Mouse (Mus musculus) lung, postnatal 0 days (tissue): ENCODE results near the gene Cda.

Experiments
- CTCF ChIP-seq: IDR thresholded peaks from 2 replicates; pipeline ENCODE4 v1.5.1; 2016; ENCODE audit warnings: antibody characterized with exemption, mild to moderate bottlenecking
- EP300 ChIP-seq: IDR thresholded peaks from 2 replicates; pipeline ENCODE4 v1.6.1; 2016; ENCODE audit warnings: antibody characterized with exemption, mild to moderate bottlenecking, control low read depth

- TF ChIP-seq EP300 = no peak
- no peak for TF ChIP-seq CTCF
Observed at GRCm38 (mm10) chr4:138351821-138352220, 16.0 kb downstream of the Cda start.
